Mouse (Mus musculus) lung, postnatal 0 days (tissue): ENCODE measurements around the gene Cyp2c37. TPM values are rescaled to one million over a fixed set of nuclear protein-coding genes. Genes with fewer than 3 reads are reported as not detected.
"Not testable (repeated sequence)": the region's sequence is repeated elsewhere in the genome, so short reads cannot be mapped to it uniquely, and the experiment has no call there.

Experiments used
- ATAC-seq: fragments of 200-750 bp; cut with Nextera tagmentation; 2 replicates; pipeline ENCODE4 v1.8.0; 2017; ENCODE audit warnings: moderate library complexity
- DNase-seq: peaks from one replicate; pipeline ENCODE4 v3.0.0-alpha.2; 2016; ENCODE audit warnings: low spot score
- H3K27ac ChIP-seq: fragments of 300-500 bp; sonication (generic); 2 replicates; pipeline ENCODE4 v1.5.1; 2014; ENCODE audit warnings: antibody characterized with exemption, mild to moderate bottlenecking, low read length, mixed read lengths
- H3K27me3 ChIP-seq: fragments of 300-500 bp; sonication (generic); replicated peaks from 2 replicates; pipeline ENCODE4 v1.6.1; 2014; ENCODE audit warnings: low read length, mixed read lengths; ENCODE audit not compliant: insufficient read depth
- H3K36me3 ChIP-seq: fragments of 300-500 bp; sonication (generic); 2 replicates; pipeline ENCODE4 v1.6.1; 2014; ENCODE audit warnings: low read length, mixed read lengths; ENCODE audit not compliant: insufficient read depth
- H3K4me1 ChIP-seq: fragments of 300-500 bp; sonication (generic); 2 replicates; pipeline ENCODE4 v1.6.1; 2014; ENCODE audit warnings: antibody characterized with exemption, low read depth, low read length, mixed read lengths; ENCODE audit not compliant: insufficient read depth
- H3K4me2 ChIP-seq: fragments of 300-500 bp; sonication (generic); replicated peaks from 2 replicates; pipeline ENCODE4 v1.6.1; 2014; ENCODE audit warnings: low read depth, mild to moderate bottlenecking, low read length, moderate library complexity, mixed read lengths
- H3K4me3 ChIP-seq: fragments of 300-500 bp; sonication (generic); 2 replicates; pipeline ENCODE4 v1.5.1; 2014; ENCODE audit warnings: low read depth, low read length
- H3K9ac ChIP-seq: fragments of 300-500 bp; sonication (generic); replicated peaks from 2 replicates; pipeline ENCODE4 v1.6.1; 2014; ENCODE audit warnings: low read depth, mild to moderate bottlenecking
- H3K9me3 ChIP-seq: fragments of 300-500 bp; sonication (generic); 2 replicates; pipeline ENCODE4 v1.6.1; 2016; ENCODE audit warnings: low read length, mixed read lengths
- CTCF ChIP-seq: IDR thresholded peaks from 2 replicates; pipeline ENCODE4 v1.5.1; 2016; ENCODE audit warnings: antibody characterized with exemption, mild to moderate bottlenecking
- EP300 ChIP-seq: IDR thresholded peaks from 2 replicates; pipeline ENCODE4 v1.6.1; 2016; ENCODE audit warnings: antibody characterized with exemption, mild to moderate bottlenecking, control low read depth
- WGBS: fragments of 180-500 bp; shearing (Covaris S2); extraction: QIAGEN DNeasy Blood & Tissue Kit; methylation state at CpG from one replicate; pipeline ENCODE4 v1.1.7; 2014; 5-methylcytosine and 5-hydroxymethylcytosine counted together
- polyA plus RNA-seq: library from polyadenylated mRNA; unstranded; fragments of >200 nt; fragmentation: Nextera tagmentation; extraction: Ambion mirVana; gene quantifications from 2 replicates; pipeline ENCODE4 v1.2.1, GENCODE M21; 2015

Gene Cyp2c37
- polyA plus RNA-seq, result not detected in 2 replicates

DNA sequence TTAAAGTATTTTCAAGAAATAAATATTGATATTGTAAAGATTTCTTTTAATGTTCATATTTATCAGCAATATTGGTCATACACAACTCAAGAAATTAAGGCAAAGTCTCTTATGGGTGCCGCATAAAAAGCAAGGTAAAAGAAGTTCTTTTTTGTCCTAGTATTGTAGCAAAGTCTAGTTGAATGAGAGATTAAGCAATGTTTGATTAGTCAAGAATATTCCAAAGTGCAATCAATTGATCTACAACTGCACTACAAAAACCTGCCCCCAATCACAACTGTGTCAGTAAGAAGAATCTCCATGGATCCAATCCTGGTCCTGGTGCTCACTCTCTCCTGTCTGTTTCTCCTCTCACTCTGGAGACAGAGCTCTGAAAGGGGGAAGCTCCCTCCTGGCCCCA, at the start of gene Cyp2c37:
TSS of gene Cyp2c37 (plus strand) at position 285 of the 400 bp plus-strand sequence.
- H3K4me1 ChIP-seq, DNase-seq, H3K27me3 ChIP-seq, H3K9ac ChIP-seq, H3K4me3 ChIP-seq, H3K27ac ChIP-seq, H3K36me3 ChIP-seq, H3K9me3 ChIP-seq, H3K4me2 ChIP-seq, ATAC-seq: not testable (repeated sequence)
- WGBS, result 89% methylated on average over 1 of the region's 1 CpGs

DNA sequence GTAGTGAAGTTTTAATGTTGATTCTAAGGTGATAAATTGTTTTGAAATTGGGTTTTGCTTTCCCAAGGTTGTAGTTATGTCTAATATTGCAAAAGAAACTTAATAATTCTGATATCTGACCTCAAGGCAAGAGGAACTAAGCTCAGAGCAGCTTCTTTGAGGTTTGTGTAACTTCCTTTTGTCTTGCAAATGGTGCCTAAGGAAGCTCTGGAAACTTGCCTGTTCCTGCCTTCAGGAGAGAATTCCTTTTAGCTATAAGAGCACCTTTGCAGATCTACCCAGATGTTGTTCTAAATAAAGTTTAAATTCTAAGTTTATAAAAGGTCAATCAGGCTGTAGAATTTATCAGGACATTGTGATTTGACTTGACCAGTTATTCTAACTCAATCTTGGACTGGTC, 31.4 kb upstream of the Cyp2c37 start:
- not testable (repeated sequence) for DNase-seq, H3K4me3 ChIP-seq, H3K9ac ChIP-seq, H3K4me1 ChIP-seq, H3K9me3 ChIP-seq, H3K27me3 ChIP-seq, H3K27ac ChIP-seq, ATAC-seq, H3K4me2 ChIP-seq, H3K36me3 ChIP-seq

DNA sequence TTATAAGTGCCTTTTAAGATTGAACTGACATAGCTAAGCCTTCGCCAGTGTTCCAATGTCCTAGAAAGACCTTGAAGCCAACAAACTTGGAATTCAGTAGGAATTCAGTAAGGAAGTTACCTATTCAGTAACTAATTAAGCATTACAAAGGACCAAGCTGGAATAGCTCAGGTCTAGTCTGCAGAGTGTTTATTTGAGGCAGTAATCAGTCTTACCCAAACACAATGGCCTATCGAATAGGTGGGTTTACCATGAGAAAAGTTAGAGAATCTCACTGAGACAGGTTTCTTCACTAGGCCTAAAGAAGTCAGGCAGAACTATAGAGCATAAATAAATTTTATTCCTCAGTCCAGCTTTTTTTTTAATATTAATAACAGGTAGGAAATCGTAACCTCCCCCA, 21.1 kb upstream of the Cyp2c37 start:
- WGBS, result 87% methylated on average over 3 of the region's 3 CpGs
- ATAC-seq, H3K4me3 ChIP-seq, DNase-seq, H3K9ac ChIP-seq, H3K27ac ChIP-seq, H3K27me3 ChIP-seq, H3K36me3 ChIP-seq, H3K4me1 ChIP-seq, H3K9me3 ChIP-seq, H3K4me2 ChIP-seq: not testable (repeated sequence)

DNA sequence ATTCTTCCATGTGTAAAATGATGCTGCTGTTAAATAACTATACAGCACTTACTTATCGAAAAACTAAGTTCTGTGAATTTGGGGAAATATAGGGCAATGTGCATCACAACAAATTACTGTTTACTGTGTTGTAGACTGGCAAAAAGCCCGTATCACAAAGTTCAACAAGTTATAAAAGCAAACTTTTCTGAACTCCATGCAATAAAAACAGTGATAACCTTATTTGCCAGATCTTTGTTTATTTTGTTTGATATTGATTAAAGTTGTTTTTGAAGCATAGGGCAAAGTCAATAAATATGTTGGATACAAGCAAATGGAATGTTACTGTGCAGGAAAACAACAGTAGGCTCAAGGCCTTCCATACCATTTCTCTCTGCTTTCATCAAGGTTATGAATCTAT, 2.8 kb upstream of the Cyp2c37 start:
- Histone ChIP-seq H3K9ac (no peak overlapping the region), H3K4me2 (no peak overlapping the region), H3K27me3 (no peaks in the 10 kb centered on the region), H3K4me1 (no peaks in the 10 kb centered on the region), H3K4me3 (no peak overlapping the region), H3K27ac (no peak overlapping the region), H3K9me3 (no peaks in the 10 kb centered on the region), H3K36me3 (no peaks in the 10 kb centered on the region)
- WGBS, result 59% methylated on average over 2 of the region's 2 CpGs
- ATAC-seq (no peak), DNase-seq (no peak)
- TF ChIP-seq CTCF (no peak), EP300 (no peak)

Other genes starting within 250 kb of the Cyp2c37 start
- gene Cyp2c40, start 179.6 kb upstream of the Cyp2c37 start, polyA plus RNA-seq, result 0.07 TPM in 1 of 2 replicates, not detected in the other
- not detected in 2 replicates for gene Cyp2c69, start 105.6 kb upstream of the Cyp2c37 start, polyA plus RNA-seq
- gene Cyp2c54, start 81.4 kb downstream of the Cyp2c37 start, polyA plus RNA-seq, result not detected in 2 replicates
- not detected in 2 replicates for gene Cyp2c50, start 97.3 kb downstream of the Cyp2c37 start, polyA plus RNA-seq
- not detected in 2 replicates for gene Cyp2c70, start 194.9 kb downstream of the Cyp2c37 start, polyA plus RNA-seq